Mouse (Mus musculus): ENCODE measurements around the gene Pnpla1. TPM values are rescaled to one million over a fixed set of nuclear protein-coding genes. Genes with fewer than 3 reads are reported as not detected.
"Not testable (repeated sequence)": the region's sequence is repeated elsewhere in the genome, so short reads cannot be mapped to it uniquely, and the experiment has no call there.

The Pnpla1 gene
- total and polyA plus RNA-seq, 3 experiments: not detected

DNA sequence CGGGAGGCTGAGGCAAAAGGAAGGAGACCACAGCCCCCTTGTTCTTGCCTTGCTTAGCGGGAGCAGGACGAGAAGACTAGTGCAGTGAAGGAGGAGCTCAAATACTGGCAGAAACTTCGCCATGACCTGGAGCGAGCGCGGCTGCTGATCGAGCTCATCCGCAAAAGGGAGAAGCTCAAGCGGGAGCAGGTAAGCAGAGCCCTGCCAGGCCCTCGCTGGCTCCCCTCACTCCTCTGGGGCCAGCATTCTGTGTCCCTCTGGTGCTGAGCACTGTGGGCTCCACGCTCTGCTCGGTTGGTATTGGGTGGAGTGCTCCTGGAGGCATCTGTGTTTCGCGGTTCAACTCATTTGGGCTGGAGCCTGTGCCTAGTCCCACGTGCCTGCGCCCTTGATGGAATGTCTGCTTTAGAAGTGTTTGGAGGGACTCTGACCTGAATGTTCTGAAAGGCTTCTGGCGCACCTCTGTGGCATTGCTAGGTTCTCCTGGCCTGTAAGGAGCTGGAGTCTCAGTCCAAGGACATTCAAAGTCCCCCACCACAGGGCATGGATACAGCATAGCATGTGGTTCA, 43.6 kb upstream of the Pnpla1 start:
- dilution Hi-C loops (cut with MboI; ENCODE audit: extremely low pct_ligation_motif_present, extremely low pct_unique_long_range_greater_than_20kb, low sequenced_read_pairs): no loop called here

DNA sequence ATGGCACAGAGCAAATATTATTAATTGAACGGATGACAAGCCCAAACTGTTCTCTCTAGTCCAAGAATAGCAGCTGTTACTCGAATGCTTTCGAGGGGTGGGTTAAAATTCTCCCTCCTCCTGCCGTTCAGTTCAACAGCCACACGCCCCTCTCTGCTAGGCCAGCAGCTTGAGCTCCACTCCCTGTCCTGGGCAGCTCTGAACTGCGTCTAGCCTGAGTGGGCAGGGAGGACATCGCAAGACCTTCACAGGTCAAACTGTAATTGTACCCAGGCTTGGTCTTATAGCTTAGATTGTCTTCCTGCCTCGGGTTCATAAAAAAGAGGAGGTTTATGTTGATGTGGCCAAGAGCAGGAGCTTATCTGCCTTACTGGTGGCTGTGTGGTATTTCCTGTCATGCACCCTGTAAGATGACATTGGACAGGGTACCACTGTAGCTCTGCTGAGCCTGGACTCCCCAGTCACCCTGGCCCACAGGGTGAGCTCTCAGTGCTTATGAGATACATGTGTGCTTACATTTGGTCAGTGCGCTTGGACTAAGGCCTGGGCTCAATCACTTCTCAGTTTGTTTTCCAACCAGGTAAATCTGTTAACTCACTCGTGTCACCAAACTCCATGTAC, 42.7 kb upstream of the Pnpla1 start:
- Histone ChIP-seq H3K79me2 (replicated peaks; ENCODE audit: control insufficient read depth, extremely low read depth, insufficient read depth, poor library complexity, severe bottlenecking) (no peaks in the 10 kb centered on the region), H3K9ac (ENCODE audit: insufficient read depth, low read depth) (no peak overlapping the region), H3K4me3 (replicated peaks in 1 of 3; ENCODE audit: low read depth in 2 of 3, low read length in 2 of 3, poor library complexity in 1 of 3) (no peak overlapping the region), H3K27me3 (replicated peaks) (no peaks in the 10 kb centered on the region), H3K9me3 (replicated peaks; ENCODE audit: low read length) (no peaks in the 10 kb centered on the region), H3K4me1 (ENCODE audit: control insufficient read depth in 1 of 2, insufficient read depth in 2 of 2) (0 out of 4 replicates have a peak, but pooled peaks cover 0 to 2% of the 10 kb centered on the region in 2 experiments), H3K27ac (ENCODE audit: insufficient read depth, low read depth) (no peak overlapping the region), H3K4me2 (ENCODE audit: insufficient read depth, low read depth, poor library complexity, severe bottlenecking) (no peak overlapping the region), H3K36me3 (replicated peaks in 1 of 2; ENCODE audit: control insufficient read depth in 1 of 2, insufficient read depth in 1 of 2, low read length in 1 of 2) (peaks cover 29 to 77% of the 10 kb centered on the region in 2 experiments)
- in situ Hi-C loops (cut with MboI; ENCODE audit: low pct_ligation_motif_present, low pct_unique_long_range_greater_than_20kb, low sequenced_read_pairs) (no loop called here), dilution Hi-C loops (cut with MboI; ENCODE audit: extremely low pct_ligation_motif_present, extremely low pct_unique_long_range_greater_than_20kb, low sequenced_read_pairs) (no loop called here)
- TF ChIP-seq MXI1 (IDR thresholded peaks at IDR 0.05; ENCODE audit: low read depth, low read length): no peak
- no peak for TF ChIP-seq MYC (IDR thresholded peaks at IDR 0.05; ENCODE audit: low read depth, low read length)
- no peak for TF ChIP-seq MEF2A (IDR thresholded peaks at IDR 0.05; ENCODE audit: borderline replicate concordance, low read depth, low read length)
- DNase-seq (ENCODE audit: extremely low read depth): no peak

More for the DNA sequence above, 43.6 kb upstream of the Pnpla1 start:
- no peak overlapping the region for H3K27ac ChIP-seq (ENCODE audit: insufficient read depth, low read depth)
- H3K79me2 ChIP-seq (replicated peaks; ENCODE audit: control insufficient read depth, extremely low read depth, insufficient read depth, poor library complexity, severe bottlenecking): no peaks in the 10 kb centered on the region
- no peak overlapping the region for H3K4me2 ChIP-seq (ENCODE audit: insufficient read depth, low read depth, poor library complexity, severe bottlenecking)
- no peak overlapping the region for H3K4me3 ChIP-seq (replicated peaks in 1 of 3; ENCODE audit: low read depth in 2 of 3, low read length in 2 of 3, poor library complexity in 1 of 3)
- no peaks in the 10 kb centered on the region for H3K27me3 ChIP-seq (replicated peaks)
- in situ Hi-C loops (cut with MboI; ENCODE audit: low pct_ligation_motif_present, low pct_unique_long_range_greater_than_20kb, low sequenced_read_pairs): no loop called here
- H3K36me3 ChIP-seq (replicated peaks in 1 of 2; ENCODE audit: control insufficient read depth in 1 of 2, insufficient read depth in 1 of 2, low read length in 1 of 2): peaks cover 29 to 80% of the 10 kb centered on the region in 2 experiments
- 0 out of 4 replicates have a peak, but pooled peaks cover 0 to 2% of the 10 kb centered on the region in 2 experiments for H3K4me1 ChIP-seq (ENCODE audit: control insufficient read depth in 1 of 2, insufficient read depth in 2 of 2)
- H3K9me3 ChIP-seq (replicated peaks; ENCODE audit: low read length): no peaks in the 10 kb centered on the region
- H3K9ac ChIP-seq (ENCODE audit: insufficient read depth, low read depth): no peak overlapping the region
- no peak for DNase-seq (ENCODE audit: extremely low read depth)
- TF ChIP-seq MEF2A (IDR thresholded peaks at IDR 0.05; ENCODE audit: borderline replicate concordance, low read depth, low read length) (no peak), NELFE (IDR thresholded peaks at IDR 0.05; ENCODE audit: low read depth, low read length) (no peak), GABPA (IDR thresholded peaks at IDR 0.05; ENCODE audit: insufficient replicate concordance, low read depth, low read length) (no peak), SIN3A (IDR thresholded peaks at IDR 0.05; ENCODE audit: low read length) (no peak), MXI1 (IDR thresholded peaks at IDR 0.05; ENCODE audit: low read depth, low read length) (no peak), MAX (IDR thresholded peaks at IDR 0.05; ENCODE audit: low read length) (no peak), CHD1 (IDR thresholded peaks at IDR 0.05; ENCODE audit: low read depth, low read length) (no peak), NRF1 (IDR thresholded peaks at IDR 0.05; ENCODE audit: low read depth, low read length) (no peak), UBTF (IDR thresholded peaks at IDR 0.05; ENCODE audit: low read depth, low read length) (no peak), MAZ (IDR thresholded peaks at IDR 0.05; ENCODE audit: low read depth, low read length) (no peak), EP300 (IDR thresholded peaks at IDR 0.05; ENCODE audit: low read length) (no peak), MAFK (IDR thresholded peaks at IDR 0.05; ENCODE audit: insufficient replicate concordance, low read length) (no peak), TCF12 (IDR thresholded peaks at IDR 0.05; ENCODE audit: low read depth, low read length) (no peak), KAT2A (IDR thresholded peaks at IDR 0.05; ENCODE audit: insufficient replicate concordance, low read length) (no peak)

DNA sequence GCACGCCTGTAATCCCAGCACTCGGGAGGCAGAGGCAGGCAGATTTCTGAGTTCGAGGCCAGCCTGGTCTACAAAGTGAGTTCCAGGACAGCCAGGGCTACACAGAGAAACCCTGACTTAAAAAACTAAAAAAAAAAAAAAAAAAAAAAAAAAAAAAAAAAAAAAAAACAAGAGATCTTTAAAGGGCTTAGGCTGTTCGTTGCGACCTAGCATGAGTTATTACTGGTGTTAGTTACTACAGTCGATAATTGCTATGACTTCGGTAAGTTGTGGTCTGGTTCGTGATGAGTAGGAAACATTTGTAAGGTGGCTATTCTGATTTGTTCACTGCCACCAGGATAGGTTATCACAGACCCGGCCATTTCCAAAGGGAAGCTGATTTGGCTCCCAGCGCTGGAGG, 41.9 kb upstream of the Pnpla1 start:
- H3K9me3 ChIP-seq (replicated peaks; ENCODE audit: low read length); H3K4me3 ChIP-seq (replicated peaks in 1 of 3; ENCODE audit: low read depth in 2 of 3, low read length in 2 of 3, poor library complexity in 1 of 3); H3K9ac ChIP-seq (ENCODE audit: insufficient read depth, low read depth); dilution Hi-C loops (cut with MboI; ENCODE audit: extremely low pct_ligation_motif_present, extremely low pct_unique_long_range_greater_than_20kb, low sequenced_read_pairs); in situ Hi-C loops (cut with MboI; ENCODE audit: low pct_ligation_motif_present, low pct_unique_long_range_greater_than_20kb, low sequenced_read_pairs); H3K27me3 ChIP-seq (replicated peaks); H3K4me2 ChIP-seq (ENCODE audit: insufficient read depth, low read depth, poor library complexity, severe bottlenecking); H3K27ac ChIP-seq (ENCODE audit: insufficient read depth, low read depth); H3K4me1 ChIP-seq (ENCODE audit: control insufficient read depth in 1 of 2, insufficient read depth in 2 of 2); DNase-seq (ENCODE audit: extremely low read depth); H3K79me2 ChIP-seq (replicated peaks; ENCODE audit: control insufficient read depth, extremely low read depth, insufficient read depth, poor library complexity, severe bottlenecking): not testable (repeated sequence)
- peaks cover 32 to 77% of the 10 kb centered on the region in 2 experiments for H3K36me3 ChIP-seq (replicated peaks in 1 of 2; ENCODE audit: control insufficient read depth in 1 of 2, insufficient read depth in 1 of 2, low read length in 1 of 2)

All from CH12.LX (cell line).